Mouse (Mus musculus) forebrain, embryonic 11.5 days (tissue): ENCODE data around the gene Krt10. TPM values are rescaled to one million over a fixed set of nuclear protein-coding genes. Genes with fewer than 3 reads are reported as not detected.
A peak's percentile ranks its signal among the peaks of the same experiment; 100 is the strongest.

Experiments
- ATAC-seq: fragments of 200-750 bp; cut with Nextera tagmentation; replicated peaks from 2 replicates; pipeline ENCODE4 v1.8.0; 2017; ENCODE audit warnings: moderate TSS enrichment; ENCODE audit not compliant: low FRiP score
- DNase-seq: peaks from one replicate; pipeline ENCODE4 v3.0.0-alpha.2; 2017; ENCODE audit warnings: low spot score
- H3K27ac ChIP-seq: fragments of 300-500 bp; sonication (generic); 2 replicates; pipeline ENCODE4 v1.5.1; 2014; ENCODE audit warnings: low read depth, low read length
- H3K27me3 ChIP-seq: fragments of 300-500 bp; sonication (generic); 2 replicates; pipeline ENCODE4 v1.6.1; 2014; ENCODE audit warnings: mild to moderate bottlenecking, low read length, mixed read lengths; ENCODE audit not compliant: control insufficient read depth, insufficient read depth
- H3K36me3 ChIP-seq: fragments of 300-500 bp; sonication (generic); 2 replicates; pipeline ENCODE4 v1.6.1; 2014; ENCODE audit warnings: mild to moderate bottlenecking, low read length, moderate library complexity, mixed read lengths; ENCODE audit not compliant: control insufficient read depth, insufficient read depth
- H3K4me1 ChIP-seq: fragments of 300-500 bp; sonication (generic); replicated peaks from 2 replicates; pipeline ENCODE4 v1.6.1; 2014; ENCODE audit warnings: low read length, mixed read lengths; ENCODE audit not compliant: control insufficient read depth, insufficient read depth
- H3K4me2 ChIP-seq: fragments of 300-500 bp; sonication (generic); 2 replicates; pipeline ENCODE4 v1.6.1; 2014; ENCODE audit warnings: low read depth, mild to moderate bottlenecking, low read length, moderate library complexity, mixed read lengths; ENCODE audit not compliant: severe bottlenecking
- H3K4me3 ChIP-seq: fragments of 300-500 bp; sonication (generic); 2 replicates; pipeline ENCODE4 v1.5.1; 2014; ENCODE audit warnings: low read depth, low read length
- H3K9ac ChIP-seq: fragments of 300-500 bp; sonication (generic); 2 replicates; pipeline ENCODE4 v1.6.1; 2014; ENCODE audit warnings: low read length
- H3K9me3 ChIP-seq: fragments of 300-500 bp; sonication (generic); 2 replicates; pipeline ENCODE4 v1.6.1; 2016; ENCODE audit warnings: low read length, mixed read lengths; ENCODE audit not compliant: control insufficient read depth
- WGBS: fragments of 180-500 bp; shearing (Covaris S2); extraction: QIAGEN DNeasy Blood & Tissue Kit; methylation state at CpG from one replicate; pipeline ENCODE4 v1.1.7; 2014; 5-methylcytosine and 5-hydroxymethylcytosine counted together
- polyA plus RNA-seq: library from polyadenylated mRNA; unstranded; fragments of >200 nt; fragmentation: Nextera tagmentation; extraction: Ambion mirVana; gene quantifications from 2 replicates; pipeline ENCODE4 v1.2.1, GENCODE M21; 2014

Gene Krt10
- polyA plus RNA-seq, 1 experiment from 2014 or later = 26.8 TPM

- H3K4me1 ChIP-seq = no peaks in the 10 kb centered on the region
- H3K27me3 ChIP-seq = no peaks in the 10 kb centered on the region
- H3K36me3 ChIP-seq = no peaks in the 10 kb centered on the region
- H3K4me3 ChIP-seq = no peak overlapping the region
- no peak overlapping the region for H3K4me2 ChIP-seq
- WGBS = 25% methylated on average over 6 of the region's 6 CpGs
- no peaks in the 10 kb centered on the region for H3K9me3 ChIP-seq
- no peak overlapping the region for H3K27ac ChIP-seq
- peak; percentile 61 for DNase-seq
- no peak for ATAC-seq
- H3K9ac ChIP-seq = no peak overlapping the region
These were observed 24.1 kb upstream of the Krt10 start for GRCm38 (mm10) chr11:99413247-99413646.

- 83% methylated on average over 10 of the region's 10 CpGs for WGBS
- Histone ChIP-seq H3K4me1 (no peaks in the 10 kb centered on the region), H3K27me3 (no peaks in the 10 kb centered on the region), H3K36me3 (no peaks in the 10 kb centered on the region), H3K4me2 (no peak overlapping the region), H3K4me3 (no peak overlapping the region), H3K27ac (no peak overlapping the region), H3K9ac (no peak overlapping the region), H3K9me3 (no peaks in the 10 kb centered on the region)
- DNase-seq (no peak), ATAC-seq (no peak)
These were observed 17.0 kb upstream of the Krt10 start for GRCm38 (mm10) chr11:99406186-99406585.

GRCm38 (mm10) chr11:99399956-99400549 lies 10.9 kb upstream of the Krt10 start:
- no peak for DNase-seq
- ATAC-seq = no peak
- WGBS = 88% methylated on average over 13 of the region's 13 CpGs
- no peaks in the 10 kb centered on the region for H3K9me3 ChIP-seq
- H3K9ac ChIP-seq = no peak overlapping the region
- H3K27me3 ChIP-seq = no peaks in the 10 kb centered on the region
- no peak overlapping the region for H3K4me3 ChIP-seq
- H3K27ac ChIP-seq = no peak overlapping the region
- 0 out of 2 replicates have a peak, but pooled peaks cover 2% of the 10 kb centered on the region for H3K4me1 ChIP-seq
- H3K4me2 ChIP-seq = no peak overlapping the region
- no peaks in the 10 kb centered on the region for H3K36me3 ChIP-seq

- DNase-seq (no peak), ATAC-seq (no peak)
- no peak overlapping the region for H3K27ac ChIP-seq
- H3K4me1 ChIP-seq = 0 out of 2 replicates have a peak, but pooled peaks cover 2% of the 10 kb centered on the region
- no peaks in the 10 kb centered on the region for H3K36me3 ChIP-seq
- no peaks in the 10 kb centered on the region for H3K9me3 ChIP-seq
- no peak overlapping the region for H3K4me2 ChIP-seq
- no peaks in the 10 kb centered on the region for H3K27me3 ChIP-seq
- no peak overlapping the region for H3K9ac ChIP-seq
- WGBS = 53% methylated on average over 6 of the region's 8 CpGs
- H3K4me3 ChIP-seq = no peak overlapping the region
These were observed 9.7 kb upstream of the Krt10 start for GRCm38 (mm10) chr11:99398832-99399231.

- Histone ChIP-seq H3K4me2 (no peak overlapping the region), H3K27me3 (no peaks in the 10 kb centered on the region), H3K9me3 (no peaks in the 10 kb centered on the region), H3K4me1 (0 out of 2 replicates have a peak, but pooled peaks cover 2% of the 10 kb centered on the region), H3K27ac (no peak overlapping the region), H3K36me3 (no peaks in the 10 kb centered on the region), H3K4me3 (no peak overlapping the region), H3K9ac (no peak overlapping the region)
- DNase-seq (no peak), ATAC-seq (no peak)
- 85% methylated on average over 3 of the region's 3 CpGs for WGBS
These were observed 8.9 kb upstream of the Krt10 start for GRCm38 (mm10) chr11:99398084-99398483.

- Histone ChIP-seq H3K4me2 (no peak overlapping the region), H3K4me1 (0 out of 2 replicates have a peak, but pooled peaks cover 2% of the 10 kb centered on the region), H3K27me3 (no peaks in the 10 kb centered on the region), H3K36me3 (no peaks in the 10 kb centered on the region), H3K9ac (no peak overlapping the region), H3K9me3 (no peaks in the 10 kb centered on the region), H3K4me3 (no peak overlapping the region), H3K27ac (no peak overlapping the region)
- DNase-seq (no peak), ATAC-seq (no peak)
- WGBS = 52% methylated on average over 2 of the region's 2 CpGs
These were observed 7.5 kb upstream of the Krt10 start for GRCm38 (mm10) chr11:99396661-99397060.

- 0 out of 2 replicates have a peak, but pooled peaks cover 2% of the 10 kb centered on the region for H3K4me1 ChIP-seq
- WGBS = 8% methylated on average over 3 of the region's 3 CpGs
- DNase-seq = peak; percentile 63
- H3K27me3 ChIP-seq = no peaks in the 10 kb centered on the region
- H3K36me3 ChIP-seq = no peaks in the 10 kb centered on the region
- ATAC-seq = peak; percentile 83
- H3K9ac ChIP-seq = no peak overlapping the region
- no peak overlapping the region for H3K4me3 ChIP-seq
- H3K4me2 ChIP-seq = no peak overlapping the region
- H3K9me3 ChIP-seq = no peaks in the 10 kb centered on the region
- H3K27ac ChIP-seq = peak overlapping the region; percentile 68
These were observed 6.9 kb upstream of the Krt10 start for GRCm38 (mm10) chr11:99396034-99396433.

GRCm38 (mm10) chr11:99392492-99392891 lies 3.3 kb upstream of the Krt10 start:
- no peak overlapping the region for H3K9ac ChIP-seq
- ATAC-seq (no peak), DNase-seq (no peak)
- 0 out of 2 replicates have a peak, but pooled peaks cover 2% of the 10 kb centered on the region for H3K4me1 ChIP-seq
- no peaks in the 10 kb centered on the region; the same call in 1 of the 2 replicates for H3K36me3 ChIP-seq
- H3K4me3 ChIP-seq = no peak overlapping the region
- H3K27ac ChIP-seq = no peak overlapping the region
- no peak overlapping the region for H3K4me2 ChIP-seq
- no peaks in the 10 kb centered on the region for H3K9me3 ChIP-seq
- 89% methylated on average over 10 of the region's 10 CpGs for WGBS
- no peaks in the 10 kb centered on the region for H3K27me3 ChIP-seq

GRCm38 (mm10) chr11:99391375-99391774 lies 2.2 kb upstream of the Krt10 start:
- H3K9me3 ChIP-seq = no peaks in the 10 kb centered on the region
- H3K4me2 ChIP-seq = no peak overlapping the region
- 86% methylated on average over 6 of the region's 6 CpGs for WGBS
- H3K4me1 ChIP-seq = peaks cover 2% of the 10 kb centered on the region; the same call in 1 of the 2 replicates
- H3K27me3 ChIP-seq = no peaks in the 10 kb centered on the region
- ATAC-seq (no peak), DNase-seq (no peak)
- H3K27ac ChIP-seq = no peak overlapping the region
- no peaks in the 10 kb centered on the region; the same call in 1 of the 2 replicates for H3K36me3 ChIP-seq
- no peak overlapping the region for H3K4me3 ChIP-seq
- H3K9ac ChIP-seq = no peak overlapping the region
